Mouse (Mus musculus) CH12.LX (cell line): ENCODE measurements around the gene Arrb1. TPM values are rescaled to one million over a fixed set of nuclear protein-coding genes. Genes with fewer than 3 reads are reported as not detected.

Experiments used
- DNase-seq: peaks from one replicate; pipeline ENCODE4 v3.0.0-alpha.2; 2013; ENCODE audit errors: extremely low read depth
- H3K27ac ChIP-seq: 2 replicates; pipeline ENCODE4 v1.5.1; 2012; ENCODE audit warnings: low read depth, mild to moderate bottlenecking, control low read depth, moderate library complexity; ENCODE audit not compliant: insufficient read depth
- H3K27me3 ChIP-seq: replicated peaks from 2 replicates; pipeline ENCODE3; 2012; ENCODE audit warnings: inconsistent platforms
- H3K36me3 ChIP-seq, 2 experiments: replicated peaks in 1 of 2; 2 replicates each; pipeline versions ENCODE3 to v1.6.1; 2012; ENCODE audit warnings: inconsistent platforms in 1 of 2, low read length in 1 of 2, mild to moderate bottlenecking in 1 of 2, mixed read lengths in 1 of 2, moderate library complexity in 1 of 2; ENCODE audit not compliant: control insufficient read depth in 1 of 2, insufficient read depth in 1 of 2
- H3K4me1 ChIP-seq, 2 experiments: 2 replicates each; pipeline ENCODE4 v1.6.1; 2012; ENCODE audit warnings: inconsistent platforms in 1 of 2, moderate library complexity in 1 of 2; ENCODE audit not compliant: insufficient read depth in 2 of 2, control insufficient read depth in 1 of 2
- H3K4me2 ChIP-seq: 2 replicates; pipeline ENCODE4 v1.6.1; 2012; ENCODE audit warnings: low read depth, mild to moderate bottlenecking, control low read depth; ENCODE audit not compliant: poor library complexity, insufficient read depth, severe bottlenecking
- H3K4me3 ChIP-seq, 3 experiments: fragments of 150-350 bp in 1 of 3; sonication (generic) in 1 of 3; replicated peaks in 1 of 3; 2 replicates each; pipeline versions ENCODE3 to v1.5.1; 2011 to 2012; ENCODE audit warnings: low read depth in 2 of 3, low read length in 2 of 3, mild to moderate bottlenecking in 2 of 3, moderate library complexity in 2 of 3, control low read depth in 1 of 3, improper control_type of control experiment in 1 of 3, inconsistent platforms in 1 of 3, mixed read lengths in 1 of 3; ENCODE audit not compliant: poor library complexity in 1 of 3
- H3K79me2 ChIP-seq: replicated peaks from 2 replicates; pipeline ENCODE4 v1.6.1; 2012; ENCODE audit warnings: mild to moderate bottlenecking, moderate library complexity; ENCODE audit not compliant: control insufficient read depth, poor library complexity, insufficient read depth, severe bottlenecking; ENCODE audit errors: extremely low read depth
- H3K9ac ChIP-seq: 2 replicates; pipeline ENCODE4 v1.6.1; 2012; ENCODE audit warnings: low read depth, mild to moderate bottlenecking, control low read depth, moderate library complexity; ENCODE audit not compliant: insufficient read depth
- H3K9me3 ChIP-seq: replicated peaks from 2 replicates; pipeline ENCODE3; 2012; ENCODE audit warnings: low read length, inconsistent platforms, mixed read lengths
- E2F4 ChIP-seq: IDR thresholded peaks from 2 replicates; pipeline ENCODE4 v1.6.1; 2011; ENCODE audit warnings: low read depth, low read length, improper control_type of control experiment; ENCODE audit not compliant: insufficient replicate concordance
- ELF1 ChIP-seq: IDR thresholded peaks from 2 replicates; pipeline ENCODE4 v1.6.1; 2014; ENCODE audit warnings: low read depth, mild to moderate bottlenecking, inconsistent platforms, low read length, improper control_type of control experiment
- GABPA ChIP-seq: IDR thresholded peaks from 2 replicates; pipeline ENCODE4 v1.6.1; 2012; ENCODE audit warnings: low read depth, low read length, improper control_type of control experiment, inconsistent platforms; ENCODE audit not compliant: insufficient replicate concordance
- KAT2A ChIP-seq: IDR thresholded peaks from 2 replicates; pipeline ENCODE4 v1.6.1; 2012; ENCODE audit warnings: low read length, improper control_type of control experiment, inconsistent platforms; ENCODE audit not compliant: insufficient replicate concordance
- MAFK ChIP-seq: IDR thresholded peaks from 2 replicates; pipeline ENCODE4 v1.6.1; 2011; ENCODE audit warnings: low read length, improper control_type of control experiment; ENCODE audit not compliant: insufficient replicate concordance
- MYC ChIP-seq: IDR thresholded peaks from 2 replicates; pipeline ENCODE4 v1.6.1; 2011; ENCODE audit warnings: low read depth, mild to moderate bottlenecking, improper control_type of control experiment, low read length
- NRF1 ChIP-seq: IDR thresholded peaks from 2 replicates; pipeline ENCODE4 v1.6.1; 2014; ENCODE audit warnings: low read depth, mild to moderate bottlenecking, inconsistent platforms, low read length, improper control_type of control experiment, moderate library complexity
- PAX5 ChIP-seq: IDR thresholded peaks from 2 replicates; pipeline ENCODE4 v1.6.1; 2012; ENCODE audit warnings: low read length, inconsistent platforms, mixed read lengths
- POLR2A ChIP-seq: IDR thresholded peaks from 2 replicates; pipeline ENCODE4 v1.6.1; 2011; ENCODE audit warnings: low read depth, mild to moderate bottlenecking, improper control_type of control experiment, low read length
- SMC3 ChIP-seq: IDR thresholded peaks from 2 replicates; pipeline ENCODE4 v1.6.1; 2011; ENCODE audit warnings: low read depth, low read length, improper control_type of control experiment
- TCF12 ChIP-seq: IDR thresholded peaks from 2 replicates; pipeline ENCODE4 v1.6.1; 2014; ENCODE audit warnings: low read depth, mild to moderate bottlenecking, inconsistent platforms, low read length, improper control_type of control experiment
- UBTF ChIP-seq: IDR thresholded peaks from 2 replicates; pipeline ENCODE4 v1.6.1; 2012; ENCODE audit warnings: low read depth, mild to moderate bottlenecking, inconsistent platforms, low read length, improper control_type of control experiment, moderate library complexity
- ZKSCAN1 ChIP-seq: IDR thresholded peaks from 2 replicates; pipeline ENCODE4 v1.6.1; 2012; ENCODE audit warnings: low read depth, inconsistent platforms, low read length, improper control_type of control experiment, borderline replicate concordance
- dilution Hi-C: fragments of 300-500 bp; cut with MboI; formaldehyde crosslinking; loops from 2 replicates; pipeline ENCODE4 v1.14.3; 2020; ENCODE audit warnings: low sequenced_read_pairs; ENCODE audit not compliant: extremely low pct_unique_long_range_greater_than_20kb, extremely low pct_ligation_motif_present
- in situ Hi-C: fragments of 300-500 bp; cut with MboI; formaldehyde crosslinking; loops from 3 replicates; pipeline ENCODE4 v1.14.3; 2019; ENCODE audit warnings: low sequenced_read_pairs, low pct_ligation_motif_present, low pct_unique_long_range_greater_than_20kb, mixed read lengths
- polyA plus RNA-seq: library from polyadenylated mRNA; unstranded; fragments of >175 nt; gene quantifications from 2 replicates; pipeline ENCODE4 v1.2.1, GENCODE M21; 2012; ENCODE audit warnings: low read depth; ENCODE audit not compliant: insufficient read length
- total RNA-seq, 2 experiments: library from RNA; depleted of rRNA; stranded (reverse); fragments of 300-350 nt in 1 of 2; fragments of >200 nt in 1 of 2; gene quantifications; 2 replicates each; pipeline ENCODE4 v1.2.3; 2012 to 2014

Gene Arrb1
- total and polyA plus RNA-seq, 3 experiments: 3.3 to 5.2 (median 4.2) TPM

DNA sequence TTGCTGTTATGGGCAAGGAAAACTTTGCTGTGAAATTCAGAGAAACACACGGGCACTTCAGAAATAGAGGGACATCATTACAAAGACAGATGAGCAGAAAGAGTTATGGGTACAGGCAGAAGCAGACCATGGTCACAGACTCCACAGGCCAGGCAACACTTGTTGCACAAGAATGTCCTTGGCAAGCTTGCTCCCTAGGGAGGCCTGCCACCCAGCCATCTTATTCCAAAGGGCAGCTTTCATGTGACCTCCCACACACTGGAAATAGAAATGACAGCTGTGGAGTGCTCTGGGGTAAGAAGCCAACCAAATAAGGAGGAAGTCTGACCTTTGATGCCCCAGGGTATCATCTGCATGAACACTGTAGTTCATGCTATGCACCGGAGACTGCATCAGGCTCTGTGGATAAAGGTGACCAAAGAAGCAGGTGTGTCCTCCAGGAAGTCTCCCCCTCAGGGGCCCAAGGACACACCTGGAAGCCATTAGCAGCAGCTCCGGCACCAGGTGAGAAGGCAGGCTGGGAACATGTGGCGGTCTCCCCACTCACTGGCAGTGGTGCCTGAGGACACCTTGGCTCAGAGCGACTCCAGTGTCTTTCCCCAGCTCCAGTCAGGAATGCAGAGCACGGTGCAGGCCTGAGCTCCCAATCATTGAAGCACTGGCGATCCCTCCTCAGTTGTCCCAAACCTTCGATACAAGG is 98.8 kb downstream of the Arrb1 start:
- in situ Hi-C loops: no loop called here
- dilution Hi-C loops: no loop called here
- Histone ChIP-seq H3K4me2 (no peak overlapping the region), H3K9ac (no peak overlapping the region), H3K4me1 (peaks cover 0 to 17% of the 10 kb centered on the region in 2 experiments; a peak in 2 of 4 replicates), H3K79me2 (no peaks in the 10 kb centered on the region), H3K27me3 (peaks cover 62% of the 10 kb centered on the region), H3K4me3 (no peak overlapping the region), H3K36me3 (no peaks in the 10 kb centered on the region), H3K9me3 (no peaks in the 10 kb centered on the region), H3K27ac (no peak overlapping the region)
- no peak for DNase-seq
- TF ChIP-seq UBTF (no peak), ELF1 (no peak), TCF12 (no peak), GABPA (no peak), SMC3 (no peak)

DNA sequence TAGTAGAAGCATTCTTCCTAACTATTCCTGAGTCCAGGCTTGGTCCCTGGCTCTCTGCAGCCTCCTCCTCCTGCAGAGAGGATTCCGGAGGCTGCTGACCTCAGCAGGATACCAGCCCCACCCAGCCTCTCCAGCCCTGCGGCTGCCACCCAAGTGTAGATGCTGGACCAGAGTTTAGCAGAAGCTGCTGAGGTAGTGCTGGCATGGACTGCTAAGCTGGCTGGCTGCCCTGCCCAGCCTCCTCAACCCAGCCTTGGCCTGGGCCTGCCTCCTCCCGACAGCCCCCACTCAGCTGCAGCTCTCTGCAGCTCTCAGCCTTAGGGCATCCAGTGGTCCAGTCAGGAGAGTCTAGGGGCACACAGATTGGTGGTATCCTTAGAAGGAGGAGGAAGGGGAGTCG is 106.0 kb downstream of the Arrb1 start:
- Histone ChIP-seq H3K27ac (no peak overlapping the region), H3K9ac (no peak overlapping the region), H3K9me3 (no peaks in the 10 kb centered on the region), H3K27me3 (peaks cover 86% of the 10 kb centered on the region), H3K4me3 (no peak overlapping the region), H3K4me2 (no peak overlapping the region), H3K36me3 (no peaks in the 10 kb centered on the region), H3K79me2 (no peaks in the 10 kb centered on the region), H3K4me1 (no peaks in the 10 kb centered on the region)
- in situ Hi-C loops: no loop called here
- no peak for DNase-seq
- dilution Hi-C loops: no loop called here
- TF ChIP-seq MYC: no peak
- no peak for TF ChIP-seq KAT2A

DNA sequence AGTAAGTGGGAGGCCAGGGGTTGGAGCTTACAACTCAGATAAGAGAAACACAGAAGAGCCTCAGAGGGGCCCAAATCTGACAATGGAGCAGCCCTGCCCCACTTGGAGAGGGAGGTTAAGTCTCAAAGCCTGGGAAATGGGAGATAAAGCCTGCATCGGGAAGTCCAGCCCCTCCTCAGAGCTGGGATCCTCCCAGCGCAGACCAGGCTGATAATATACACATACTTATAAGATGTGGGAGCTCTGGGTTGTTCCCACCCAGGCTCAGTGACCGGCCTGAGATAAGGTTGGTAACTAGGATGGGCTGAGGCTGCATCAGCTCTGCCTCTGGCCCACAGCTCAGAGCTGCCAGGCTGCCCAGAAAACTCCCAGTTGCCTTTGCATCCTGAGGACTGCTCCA is 106.8 kb downstream of the Arrb1 start:
- H3K27me3 ChIP-seq: peaks cover 86% of the 10 kb centered on the region
- no peak overlapping the region for H3K27ac ChIP-seq
- TF ChIP-seq E2F4: no peak
- TF ChIP-seq MAFK: no peak
- no peak for TF ChIP-seq SMC3
- no peak for TF ChIP-seq PAX5
- no peak for TF ChIP-seq POLR2A
- TF ChIP-seq ZKSCAN1: no peak
- TF ChIP-seq NRF1: no peak
- TF ChIP-seq, all 38 proteins: peak for 0
- no peaks in the 10 kb centered on the region for H3K9me3 ChIP-seq
- no peaks in the 10 kb centered on the region for H3K4me1 ChIP-seq
- in situ Hi-C loops: no loop called here
- no peak for DNase-seq
- no peaks in the 10 kb centered on the region for H3K36me3 ChIP-seq
- no peak overlapping the region for H3K9ac ChIP-seq
- H3K79me2 ChIP-seq: no peaks in the 10 kb centered on the region
- dilution Hi-C loops: no loop called here
- H3K4me2 ChIP-seq: no peak overlapping the region
- no peak overlapping the region for H3K4me3 ChIP-seq
